Mouse (Mus musculus): Measurements from ENCODE around the gene Ren1. TPM values are rescaled to one million over a fixed set of nuclear protein-coding genes. Genes with fewer than 3 reads are reported as not detected.
A peak's percentile ranks its signal among the peaks of the same experiment; 100 is the strongest.

Ren1 gene
- polyA plus RNA-seq, 1 experiment, result 187 TPM

GRCm38 (mm10) chr1:133366951-133367605, 16.8 kb downstream of the Ren1 start:
- WGBS, result 72% methylated on average over 10 of the region's 10 CpGs
- Histone ChIP-seq H3K4me1 (ENCODE audit: control insufficient read depth, insufficient read depth, low read length) (0 out of 2 replicates have a peak, but pooled peaks cover 2% of the 10 kb centered on the region), H3K4me3 (ENCODE audit: insufficient read depth, low read depth, low read length) (no peak overlapping the region), H3K27me3 (replicated peaks; ENCODE audit: control insufficient read depth, insufficient read depth, low read length) (no peaks in the 10 kb centered on the region), H3K36me3 (ENCODE audit: control insufficient read depth, insufficient read depth, low read length) (no peaks in the 10 kb centered on the region), H3K27ac (ENCODE audit: insufficient read depth, low read depth, low read length) (no peak overlapping the region)
- DNase-seq, result no peak
- TF ChIP-seq CTCF (conservative IDR thresholded peaks at IDR 0.05; ENCODE audit: insufficient read depth, insufficient read length, low read depth, low read length) (no peak; the same call in 1 of the 2 replicates), POLR2A (IDR thresholded peaks at IDR 0.05; ENCODE audit: low read depth, low read length) (no peak)

- no peak overlapping the region for H3K4me3 ChIP-seq (ENCODE audit: insufficient read depth, low read depth, low read length)
- no peak for DNase-seq
- no peak overlapping the region for H3K27ac ChIP-seq (ENCODE audit: insufficient read depth, low read depth, low read length)
- H3K27me3 ChIP-seq (replicated peaks; ENCODE audit: control insufficient read depth, insufficient read depth, low read length), result no peaks in the 10 kb centered on the region
- WGBS, result 53% methylated on average over 11 of the region's 11 CpGs
- TF ChIP-seq CTCF (conservative IDR thresholded peaks at IDR 0.05; ENCODE audit: insufficient read depth, insufficient read length, low read depth, low read length), result no peak
- no peak for TF ChIP-seq POLR2A (IDR thresholded peaks at IDR 0.05; ENCODE audit: low read depth, low read length)
- 0 out of 2 replicates have a peak, but pooled peaks cover 2% of the 10 kb centered on the region for H3K4me1 ChIP-seq (ENCODE audit: control insufficient read depth, insufficient read depth, low read length)
- no peaks in the 10 kb centered on the region for H3K36me3 ChIP-seq (ENCODE audit: control insufficient read depth, insufficient read depth, low read length)
Observed at GRCm38 (mm10) chr1:133367606-133368488, 17.5 kb downstream of the Ren1 start.

GRCm38 (mm10) chr1:133368644-133369043, 18.3 kb downstream of the Ren1 start:
- Histone ChIP-seq H3K27ac (ENCODE audit: insufficient read depth, low read depth, low read length) (no peak overlapping the region), H3K4me1 (ENCODE audit: control insufficient read depth, insufficient read depth, low read length) (no peaks in the 10 kb centered on the region), H3K27me3 (replicated peaks; ENCODE audit: control insufficient read depth, insufficient read depth, low read length) (no peaks in the 10 kb centered on the region), H3K4me3 (ENCODE audit: insufficient read depth, low read depth, low read length) (no peak overlapping the region), H3K36me3 (ENCODE audit: control insufficient read depth, insufficient read depth, low read length) (no peaks in the 10 kb centered on the region)
- 82% methylated on average over 10 of the region's 10 CpGs for WGBS
- no peak for TF ChIP-seq POLR2A (IDR thresholded peaks at IDR 0.05; ENCODE audit: low read depth, low read length)
- TF ChIP-seq CTCF (conservative IDR thresholded peaks at IDR 0.05; ENCODE audit: insufficient read depth, insufficient read length, low read depth, low read length), result no peak
- DNase-seq, result no peak

- Histone ChIP-seq H3K27me3 (replicated peaks; ENCODE audit: control insufficient read depth, insufficient read depth, low read length) (no peaks in the 10 kb centered on the region), H3K4me1 (ENCODE audit: control insufficient read depth, insufficient read depth, low read length) (peaks cover 2% of the 10 kb centered on the region; the same call in 1 of the 2 replicates), H3K36me3 (ENCODE audit: control insufficient read depth, insufficient read depth, low read length) (no peaks in the 10 kb centered on the region), H3K27ac (ENCODE audit: insufficient read depth, low read depth, low read length) (no peak overlapping the region), H3K4me3 (ENCODE audit: insufficient read depth, low read depth, low read length) (no peak overlapping the region)
- no peak for TF ChIP-seq POLR2A (IDR thresholded peaks at IDR 0.05; ENCODE audit: low read depth, low read length)
- TF ChIP-seq CTCF (conservative IDR thresholded peaks at IDR 0.05; ENCODE audit: insufficient read depth, insufficient read length, low read depth, low read length), result no peak
- DNase-seq, result no peak
- 81% methylated on average over 4 of the region's 4 CpGs for WGBS
Observed at GRCm38 (mm10) chr1:133370352-133370751, 20.0 kb downstream of the Ren1 start.

- Histone ChIP-seq H3K36me3 (ENCODE audit: control insufficient read depth, insufficient read depth, low read length) (no peaks in the 10 kb centered on the region), H3K4me3 (ENCODE audit: insufficient read depth, low read depth, low read length) (no peak overlapping the region), H3K27ac (ENCODE audit: insufficient read depth, low read depth, low read length) (no peak overlapping the region), H3K4me1 (ENCODE audit: control insufficient read depth, insufficient read depth, low read length) (peaks cover 10% of the 10 kb centered on the region; the same call in 1 of the 2 replicates), H3K27me3 (replicated peaks; ENCODE audit: control insufficient read depth, insufficient read depth, low read length) (no peaks in the 10 kb centered on the region)
- no peak for TF ChIP-seq CTCF (conservative IDR thresholded peaks at IDR 0.05; ENCODE audit: insufficient read depth, insufficient read length, low read depth, low read length)
- no peak for TF ChIP-seq POLR2A (IDR thresholded peaks at IDR 0.05; ENCODE audit: low read depth, low read length)
- 87% methylated on average over 6 of the region's 6 CpGs for whole genome bisulfite sequencing
- no peak for DNase-seq
Observed at GRCm38 (mm10) chr1:133371431-133371830, 21.1 kb downstream of the Ren1 start.

- WGBS, result 58% methylated on average over 8 of the region's 8 CpGs
- Histone ChIP-seq H3K27ac (ENCODE audit: insufficient read depth, low read depth, low read length) (no peak overlapping the region), H3K4me1 (ENCODE audit: control insufficient read depth, insufficient read depth, low read length) (peaks cover 15% of the 10 kb centered on the region; the same call in 1 of the 2 replicates), H3K4me3 (ENCODE audit: insufficient read depth, low read depth, low read length) (no peak overlapping the region), H3K27me3 (replicated peaks; ENCODE audit: control insufficient read depth, insufficient read depth, low read length) (no peaks in the 10 kb centered on the region), H3K36me3 (ENCODE audit: control insufficient read depth, insufficient read depth, low read length) (no peaks in the 10 kb centered on the region)
- DNase-seq, result peak; percentile 49
- no peak for TF ChIP-seq POLR2A (IDR thresholded peaks at IDR 0.05; ENCODE audit: low read depth, low read length)
- TF ChIP-seq CTCF (conservative IDR thresholded peaks at IDR 0.05; ENCODE audit: insufficient read depth, insufficient read length, low read depth, low read length), result no peak
Observed at GRCm38 (mm10) chr1:133372113-133372512, 21.8 kb downstream of the Ren1 start.

Measured in kidney, adult 2 months (tissue).